Mouse (Mus musculus) limb, embryonic 12.5 days (tissue): ENCODE data around the gene Osbpl3. TPM values are rescaled to one million over a fixed set of nuclear protein-coding genes. Genes with fewer than 3 reads are reported as not detected.

Experiments used
- ATAC-seq: fragments of 200-750 bp; cut with Nextera tagmentation; 2 replicates; pipeline ENCODE4 v1.8.0; 2017; ENCODE audit warnings: low read depth, moderate TSS enrichment; ENCODE audit not compliant: insufficient number of reproducible peaks, insufficient read depth, low FRiP score, low TSS enrichment
- H3K27ac ChIP-seq: fragments of 300-500 bp; sonication (generic); 2 replicates; pipeline ENCODE4 v1.5.1; 2016; ENCODE audit warnings: mild to moderate bottlenecking, moderate library complexity
- H3K27me3 ChIP-seq: fragments of 300-500 bp; sonication (generic); 2 replicates; pipeline ENCODE4 v1.6.1; 2016; ENCODE audit warnings: mild to moderate bottlenecking, moderate library complexity
- H3K36me3 ChIP-seq: fragments of 300-500 bp; sonication (generic); 2 replicates; pipeline ENCODE4 v1.6.1; 2016; ENCODE audit warnings: mild to moderate bottlenecking, moderate library complexity
- H3K4me1 ChIP-seq: fragments of 300-500 bp; sonication (generic); replicated peaks from 2 replicates; pipeline ENCODE4 v1.6.1; 2016
- H3K4me2 ChIP-seq: fragments of 300-500 bp; sonication (generic); 2 replicates; pipeline ENCODE4 v1.6.1; 2016; ENCODE audit warnings: mild to moderate bottlenecking, moderate library complexity
- H3K4me3 ChIP-seq: fragments of 300-500 bp; sonication (generic); replicated peaks from 2 replicates; pipeline ENCODE4 v1.5.1; 2016; ENCODE audit warnings: mild to moderate bottlenecking
- H3K9ac ChIP-seq: fragments of 300-500 bp; sonication (generic); replicated peaks from 2 replicates; pipeline ENCODE4 v1.6.1; 2016; ENCODE audit warnings: mild to moderate bottlenecking, moderate library complexity
- H3K9me3 ChIP-seq: fragments of 300-500 bp; sonication (generic); 2 replicates; pipeline ENCODE4 v1.6.1; 2016; ENCODE audit warnings: mild to moderate bottlenecking, moderate library complexity
- WGBS: fragments of 180-500 bp; shearing (Covaris S2); methylation state at CpG from one replicate; pipeline ENCODE4 v1.1.7; 2016; 5-methylcytosine and 5-hydroxymethylcytosine counted together
- polyA plus RNA-seq: library from polyadenylated mRNA; unstranded; fragments of >200 nt; fragmentation: Nextera tagmentation; extraction: Ambion mirVana; gene quantifications from 2 replicates; pipeline ENCODE4 v1.2.1, GENCODE M21; 2016

The Osbpl3 gene
- polyA plus RNA-seq, 1 experiment from 2014 or later, result 18.5 TPM

- H3K9ac ChIP-seq, result no peak overlapping the region
- peaks cover 12% of the 10 kb centered on the region for H3K4me1 ChIP-seq
- WGBS, result 91% methylated on average over 8 of the region's 8 CpGs
- H3K4me3 ChIP-seq, result no peak overlapping the region
- H3K36me3 ChIP-seq, result peaks cover 9% of the 10 kb centered on the region
- H3K4me2 ChIP-seq, result no peak overlapping the region
- no peak for ATAC-seq
- no peak overlapping the region for H3K27ac ChIP-seq
- H3K9me3 ChIP-seq, result peaks cover 6% of the 10 kb centered on the region; the same call in 1 of the 2 replicates
- no peaks in the 10 kb centered on the region for H3K27me3 ChIP-seq
Observed at GRCm38 (mm10) chr6:50368502-50369292, 87.3 kb downstream of the Osbpl3 start.

- WGBS, result 91% methylated on average over 5 of the region's 5 CpGs
- peaks cover 6% of the 10 kb centered on the region; the same call in 1 of the 2 replicates for H3K9me3 ChIP-seq
- no peak overlapping the region for H3K27ac ChIP-seq
- peaks cover 6% of the 10 kb centered on the region for H3K4me1 ChIP-seq
- H3K9ac ChIP-seq, result no peak overlapping the region
- H3K4me3 ChIP-seq, result no peak overlapping the region
- no peak overlapping the region for H3K4me2 ChIP-seq
- H3K36me3 ChIP-seq, result peaks cover 9% of the 10 kb centered on the region
- H3K27me3 ChIP-seq, result no peaks in the 10 kb centered on the region
- no peak for ATAC-seq
Observed at GRCm38 (mm10) chr6:50367836-50368235, 88.2 kb downstream of the Osbpl3 start.

GRCm38 (mm10) chr6:50366724-50367123, 89.3 kb downstream of the Osbpl3 start:
- H3K36me3 ChIP-seq, result peaks cover 9% of the 10 kb centered on the region
- H3K4me1 ChIP-seq, result no peaks in the 10 kb centered on the region
- no peaks in the 10 kb centered on the region for H3K27me3 ChIP-seq
- WGBS, result 84% methylated on average over 5 of the region's 5 CpGs
- ATAC-seq, result no peak
- no peak overlapping the region for H3K27ac ChIP-seq
- no peak overlapping the region for H3K9ac ChIP-seq
- no peak overlapping the region for H3K4me3 ChIP-seq
- peaks cover 6% of the 10 kb centered on the region; the same call in 1 of the 2 replicates for H3K9me3 ChIP-seq
- no peak overlapping the region for H3K4me2 ChIP-seq

GRCm38 (mm10) chr6:50366319-50366718, 89.7 kb downstream of the Osbpl3 start:
- H3K27me3 ChIP-seq, result no peaks in the 10 kb centered on the region
- no peak overlapping the region for H3K9ac ChIP-seq
- ATAC-seq, result no peak
- 92% methylated on average over 7 of the region's 7 CpGs for WGBS
- H3K36me3 ChIP-seq, result peaks cover 9% of the 10 kb centered on the region
- peaks cover 5% of the 10 kb centered on the region; the same call in 1 of the 2 replicates for H3K9me3 ChIP-seq
- no peak overlapping the region for H3K27ac ChIP-seq
- no peaks in the 10 kb centered on the region for H3K4me1 ChIP-seq
- no peak overlapping the region for H3K4me2 ChIP-seq
- no peak overlapping the region for H3K4me3 ChIP-seq

GRCm38 (mm10) chr6:50364364-50364763, 91.6 kb downstream of the Osbpl3 start:
- H3K36me3 ChIP-seq, result peaks cover 9% of the 10 kb centered on the region
- no peaks in the 10 kb centered on the region for H3K4me1 ChIP-seq
- H3K27me3 ChIP-seq, result 0 out of 2 replicates have a peak, but pooled peaks cover 4% of the 10 kb centered on the region
- 91% methylated on average over 8 of the region's 8 CpGs for WGBS
- H3K4me3 ChIP-seq, result no peak overlapping the region
- H3K4me2 ChIP-seq, result no peak overlapping the region
- ATAC-seq, result no peak
- no peaks in the 10 kb centered on the region for H3K9me3 ChIP-seq
- H3K27ac ChIP-seq, result no peak overlapping the region
- no peak overlapping the region for H3K9ac ChIP-seq

GRCm38 (mm10) chr6:50363385-50363784, 92.6 kb downstream of the Osbpl3 start:
- no peak overlapping the region for H3K27ac ChIP-seq
- ATAC-seq, result no peak
- peaks cover 4% of the 10 kb centered on the region for H3K36me3 ChIP-seq
- H3K9ac ChIP-seq, result no peak overlapping the region
- H3K4me3 ChIP-seq, result no peak overlapping the region
- no peak overlapping the region for H3K4me2 ChIP-seq
- H3K27me3 ChIP-seq, result 0 out of 2 replicates have a peak, but pooled peaks cover 4% of the 10 kb centered on the region
- H3K4me1 ChIP-seq, result peaks cover 9% of the 10 kb centered on the region
- WGBS, result 89% methylated on average over 5 of the region's 5 CpGs
- no peaks in the 10 kb centered on the region for H3K9me3 ChIP-seq

GRCm38 (mm10) chr6:50362704-50363261, 93.2 kb downstream of the Osbpl3 start:
- H3K4me1 ChIP-seq, result peaks cover 15% of the 10 kb centered on the region
- no peak overlapping the region for H3K9ac ChIP-seq
- no peak overlapping the region for H3K27ac ChIP-seq
- H3K4me2 ChIP-seq, result no peak overlapping the region
- H3K27me3 ChIP-seq, result 0 out of 2 replicates have a peak, but pooled peaks cover 4% of the 10 kb centered on the region
- no peak for ATAC-seq
- 80% methylated on average over 4 of the region's 4 CpGs for WGBS
- H3K9me3 ChIP-seq, result no peaks in the 10 kb centered on the region
- H3K36me3 ChIP-seq, result no peaks in the 10 kb centered on the region
- no peak overlapping the region for H3K4me3 ChIP-seq

GRCm38 (mm10) chr6:50362196-50362595, 93.8 kb downstream of the Osbpl3 start:
- H3K36me3 ChIP-seq, result no peaks in the 10 kb centered on the region
- H3K27ac ChIP-seq, result no peak overlapping the region
- no peak overlapping the region for H3K4me2 ChIP-seq
- 81% methylated on average over 9 of the region's 9 CpGs for WGBS
- H3K9ac ChIP-seq, result no peak overlapping the region
- no peak for ATAC-seq
- peaks cover 21% of the 10 kb centered on the region for H3K4me1 ChIP-seq
- H3K9me3 ChIP-seq, result no peaks in the 10 kb centered on the region
- no peak overlapping the region for H3K4me3 ChIP-seq
- 0 out of 2 replicates have a peak, but pooled peaks cover 4% of the 10 kb centered on the region for H3K27me3 ChIP-seq

GRCm38 (mm10) chr6:50358104-50358679, 97.8 kb downstream of the Osbpl3 start:
- no peak; the same call in 1 of the 2 replicates for ATAC-seq
- Histone ChIP-seq H3K4me1 (peaks cover 32% of the 10 kb centered on the region), H3K4me2 (peak overlapping the region; percentile 31), H3K36me3 (no peaks in the 10 kb centered on the region), H3K9ac (no peak overlapping the region), H3K27me3 (peaks cover 7% of the 10 kb centered on the region; the same call in 1 of the 2 replicates), H3K9me3 (no peaks in the 10 kb centered on the region), H3K4me3 (no peak overlapping the region), H3K27ac (peak overlapping the region; percentile 56; the same call in 1 of the 2 replicates)
- WGBS, result 14% methylated on average over 16 of the region's 16 CpGs

GRCm38 (mm10) chr6:50354688-50355660, 101.0 kb downstream of the Osbpl3 start:
- Histone ChIP-seq H3K27ac (no peak overlapping the region), H3K36me3 (0 out of 2 replicates have a peak, but pooled peaks cover 7% of the 10 kb centered on the region), H3K9ac (no peak overlapping the region), H3K4me3 (no peak overlapping the region), H3K4me2 (no peak overlapping the region), H3K9me3 (no peaks in the 10 kb centered on the region), H3K4me1 (peaks cover 39% of the 10 kb centered on the region), H3K27me3 (peaks cover 6% of the 10 kb centered on the region; the same call in 1 of the 2 replicates)
- WGBS, result 61% methylated on average over 20 of the region's 20 CpGs
- ATAC-seq, result no peak
